Mouse (Mus musculus) embryonic facial prominence, embryonic 15.5 days (tissue): Measurements from ENCODE around the gene F2. TPM values are rescaled to one million over a fixed set of nuclear protein-coding genes. Genes with fewer than 3 reads are reported as not detected.

Experiments
- ATAC-seq: fragments of 200-750 bp; cut with Nextera tagmentation; 2 replicates; pipeline ENCODE4 v1.8.0; 2017; ENCODE audit warnings: low read depth, moderate TSS enrichment; ENCODE audit not compliant: insufficient number of reproducible peaks, low FRiP score, low TSS enrichment
- H3K27ac ChIP-seq: fragments of 300-500 bp; sonication (generic); replicated peaks from 2 replicates; pipeline ENCODE4 v1.5.1; 2015; ENCODE audit warnings: mild to moderate bottlenecking, inconsistent platforms
- H3K27me3 ChIP-seq: fragments of 300-500 bp; sonication (generic); 2 replicates; pipeline ENCODE4 v1.6.1; 2015; ENCODE audit warnings: inconsistent platforms
- H3K36me3 ChIP-seq: fragments of 300-500 bp; sonication (generic); 2 replicates; pipeline ENCODE4 v1.6.1; 2015; ENCODE audit warnings: mild to moderate bottlenecking, inconsistent platforms
- H3K4me1 ChIP-seq: fragments of 300-500 bp; sonication (generic); 2 replicates; pipeline ENCODE4 v1.6.1; 2015; ENCODE audit warnings: inconsistent platforms
- H3K4me2 ChIP-seq: fragments of 300-500 bp; sonication (generic); replicated peaks from 2 replicates; pipeline ENCODE4 v1.6.1; 2015; ENCODE audit warnings: mild to moderate bottlenecking, inconsistent platforms
- H3K4me3 ChIP-seq: fragments of 300-500 bp; sonication (generic); replicated peaks from 2 replicates; pipeline ENCODE4 v1.5.1; 2015; ENCODE audit warnings: mild to moderate bottlenecking, inconsistent platforms
- H3K9ac ChIP-seq: fragments of 300-500 bp; sonication (generic); 2 replicates; pipeline ENCODE4 v1.6.1; 2015; ENCODE audit warnings: inconsistent platforms
- H3K9me3 ChIP-seq: fragments of 300-500 bp; sonication (generic); replicated peaks from 2 replicates; pipeline ENCODE4 v1.6.1; 2016; ENCODE audit warnings: inconsistent platforms
- WGBS: fragments of 180-500 bp; shearing (Covaris S2); methylation state at CpG from one replicate; pipeline ENCODE4 v1.1.7; 2015; 5-methylcytosine and 5-hydroxymethylcytosine counted together
- polyA plus RNA-seq: library from polyadenylated mRNA; unstranded; fragments of >200 nt; fragmentation: Nextera tagmentation; extraction: Ambion mirVana; gene quantifications from 2 replicates; pipeline ENCODE4 v1.2.1, GENCODE M21; 2015

The F2 gene
- polyA plus RNA-seq, 1 experiment from 2014 or later: 1.0 TPM

DNA sequence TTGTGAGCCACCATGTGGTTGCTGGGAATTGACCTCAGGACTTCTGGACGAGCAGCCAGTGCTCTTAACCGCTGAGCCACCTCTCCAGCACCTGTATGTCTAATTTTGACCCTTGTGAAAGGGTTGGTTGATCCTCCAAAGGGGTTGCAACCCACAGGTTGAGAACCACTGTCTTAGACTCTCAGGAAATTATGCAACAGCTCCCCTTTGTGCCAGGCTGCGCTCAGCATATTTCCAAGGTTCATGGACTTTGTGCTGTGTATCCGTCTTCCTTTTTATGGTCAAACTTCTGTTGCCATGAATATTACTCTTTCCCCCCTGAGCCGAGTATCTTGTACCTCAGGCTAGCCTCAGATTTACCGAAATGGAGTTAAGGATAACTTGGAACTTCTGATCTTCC lies 24.8 kb upstream of the F2 start:
- ATAC-seq: no peak
- no peak overlapping the region for H3K9ac ChIP-seq
- no peaks in the 10 kb centered on the region for H3K9me3 ChIP-seq
- no peak overlapping the region for H3K4me2 ChIP-seq
- H3K36me3 ChIP-seq: peaks cover 87% of the 10 kb centered on the region
- no peaks in the 10 kb centered on the region for H3K4me1 ChIP-seq
- H3K27me3 ChIP-seq: no peaks in the 10 kb centered on the region
- H3K4me3 ChIP-seq: no peak overlapping the region
- 92% methylated on average over 6 of the region's 6 CpGs for WGBS
- no peak overlapping the region for H3K27ac ChIP-seq

DNA sequence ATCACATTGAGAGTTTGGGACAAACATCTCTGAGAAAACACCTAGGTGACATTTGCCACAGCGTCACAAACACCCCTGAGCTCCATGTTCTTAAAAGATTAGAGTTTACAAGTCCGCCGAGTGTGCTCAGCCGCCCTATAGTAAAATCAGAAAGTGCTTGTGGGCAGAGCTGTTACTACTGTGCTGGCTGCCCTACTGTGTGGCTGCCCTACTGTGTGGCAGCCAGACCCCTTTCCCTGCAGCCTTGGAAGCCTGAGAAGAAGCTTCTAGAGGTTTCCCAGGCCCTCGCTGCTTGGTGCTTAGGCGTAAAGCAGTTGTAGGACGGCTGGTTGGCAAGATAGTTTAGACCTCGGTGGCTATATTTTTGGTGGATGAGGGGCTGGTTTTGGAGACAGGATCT lies 23.4 kb upstream of the F2 start:
- no peaks in the 10 kb centered on the region for H3K9me3 ChIP-seq
- no peak overlapping the region for H3K9ac ChIP-seq
- H3K4me2 ChIP-seq: no peak overlapping the region
- H3K36me3 ChIP-seq: peaks cover 92% of the 10 kb centered on the region
- no peak overlapping the region for H3K27ac ChIP-seq
- H3K4me3 ChIP-seq: no peak overlapping the region
- no peaks in the 10 kb centered on the region for H3K4me1 ChIP-seq
- no peak for ATAC-seq
- H3K27me3 ChIP-seq: no peaks in the 10 kb centered on the region
- 92% methylated on average over 8 of the region's 8 CpGs for WGBS

DNA sequence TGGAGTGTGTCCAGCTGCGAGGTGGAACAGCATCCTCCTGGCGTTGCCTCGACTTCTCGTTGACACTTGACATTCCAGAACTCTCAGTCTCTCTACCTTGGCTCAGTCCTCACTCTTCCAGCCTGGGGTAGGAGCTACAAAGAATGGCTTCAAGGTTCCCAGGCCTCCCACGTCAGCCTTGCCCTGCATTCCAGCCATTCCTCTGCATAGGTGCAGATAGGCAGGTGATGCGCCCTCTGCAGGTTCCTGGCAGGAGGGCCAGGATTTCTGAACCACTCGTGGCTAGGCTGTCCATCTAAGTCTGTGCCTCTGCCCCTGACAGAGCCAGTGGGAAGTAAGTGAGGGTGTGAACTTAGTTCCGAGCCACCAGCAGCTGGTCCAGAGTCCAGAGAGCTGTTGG lies 20.6 kb upstream of the F2 start:
- H3K4me1 ChIP-seq: peaks cover 6% of the 10 kb centered on the region; the same call in 1 of the 2 replicates
- H3K9ac ChIP-seq: no peak overlapping the region
- no peak overlapping the region for H3K4me2 ChIP-seq
- H3K4me3 ChIP-seq: no peak overlapping the region
- H3K27ac ChIP-seq: no peak overlapping the region
- WGBS: 69% methylated on average over 8 of the region's 8 CpGs
- no peak for ATAC-seq
- H3K9me3 ChIP-seq: no peaks in the 10 kb centered on the region
- H3K36me3 ChIP-seq: peaks cover 75% of the 10 kb centered on the region
- H3K27me3 ChIP-seq: no peaks in the 10 kb centered on the region

GRCm38 (mm10) chr2:91655827-91656226 lies 19.6 kb upstream of the F2 start:
- Histone ChIP-seq H3K4me1 (peaks cover 14% of the 10 kb centered on the region), H3K9ac (no peak overlapping the region), H3K27me3 (no peaks in the 10 kb centered on the region), H3K9me3 (no peaks in the 10 kb centered on the region), H3K36me3 (peaks cover 66% of the 10 kb centered on the region), H3K4me3 (no peak overlapping the region), H3K27ac (no peak overlapping the region), H3K4me2 (no peak overlapping the region)
- 50% methylated on average over 6 of the region's 6 CpGs for WGBS
- no peak for ATAC-seq

- Histone ChIP-seq H3K9me3 (no peaks in the 10 kb centered on the region), H3K4me3 (no peak overlapping the region), H3K36me3 (peaks cover 65% of the 10 kb centered on the region), H3K27me3 (no peaks in the 10 kb centered on the region), H3K4me1 (peaks cover 17% of the 10 kb centered on the region), H3K27ac (no peak overlapping the region), H3K9ac (no peak overlapping the region), H3K4me2 (no peak overlapping the region)
- ATAC-seq: no peak
- 84% methylated on average over 5 of the region's 5 CpGs for WGBS
Measured at GRCm38 (mm10) chr2:91655388-91655787, 19.2 kb upstream of the F2 start.

DNA sequence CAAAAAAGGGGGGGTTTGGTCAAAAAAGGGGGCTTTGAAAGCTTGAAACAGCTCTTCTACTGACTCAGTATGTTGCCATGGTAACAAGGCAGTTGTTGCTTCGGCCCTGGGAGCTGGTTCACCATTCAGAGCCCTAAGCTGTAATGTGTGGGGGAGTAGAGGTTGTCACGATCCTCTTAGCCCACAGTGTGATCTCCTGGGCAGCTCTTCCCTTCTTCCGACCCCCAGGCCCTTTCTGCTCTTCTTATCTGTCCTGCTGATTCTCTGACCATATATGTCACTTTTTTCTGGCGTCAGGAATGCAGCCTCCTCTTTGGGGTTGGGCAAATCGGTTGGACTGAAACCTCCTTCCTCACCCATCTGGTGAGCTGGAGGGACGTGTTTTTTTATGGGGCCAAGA lies 16.6 kb upstream of the F2 start:
- WGBS: 67% methylated on average over 6 of the region's 6 CpGs

GRCm38 (mm10) chr2:91651458-91652258 lies 15.4 kb upstream of the F2 start:
- Histone ChIP-seq H3K4me3 (no peak overlapping the region), H3K9ac (no peak overlapping the region), H3K27ac (no peak overlapping the region), H3K36me3 (peaks cover 47% of the 10 kb centered on the region), H3K27me3 (no peaks in the 10 kb centered on the region), H3K9me3 (no peaks in the 10 kb centered on the region), H3K4me2 (no peak overlapping the region), H3K4me1 (peaks cover 28% of the 10 kb centered on the region)
- no peak for ATAC-seq
- 85% methylated on average over 14 of the region's 14 CpGs for WGBS

More for the DNA sequence above, 16.6 kb upstream of the F2 start:
- no peak for ATAC-seq
- H3K9me3 ChIP-seq: no peaks in the 10 kb centered on the region
- H3K4me3 ChIP-seq: no peak overlapping the region
- no peak overlapping the region for H3K27ac ChIP-seq
- no peaks in the 10 kb centered on the region for H3K27me3 ChIP-seq
- no peak overlapping the region for H3K4me2 ChIP-seq
- peaks cover 28% of the 10 kb centered on the region for H3K4me1 ChIP-seq
- H3K9ac ChIP-seq: no peak overlapping the region
- H3K36me3 ChIP-seq: peaks cover 47% of the 10 kb centered on the region

GRCm38 (mm10) chr2:91650360-91650995 lies 14.3 kb upstream of the F2 start:
- ATAC-seq: peak; percentile 35
- H3K27ac ChIP-seq: peak overlapping the region; percentile 96
- H3K27me3 ChIP-seq: no peaks in the 10 kb centered on the region
- H3K4me3 ChIP-seq: peak overlapping the region; percentile 74
- H3K9me3 ChIP-seq: no peaks in the 10 kb centered on the region
- 10% methylated on average over 16 of the region's 16 CpGs for WGBS
- peak overlapping the region; percentile 94 for H3K4me2 ChIP-seq
- H3K36me3 ChIP-seq: peaks cover 47% of the 10 kb centered on the region
- peaks cover 28% of the 10 kb centered on the region for H3K4me1 ChIP-seq
- peak overlapping the region; percentile 75 for H3K9ac ChIP-seq

DNA sequence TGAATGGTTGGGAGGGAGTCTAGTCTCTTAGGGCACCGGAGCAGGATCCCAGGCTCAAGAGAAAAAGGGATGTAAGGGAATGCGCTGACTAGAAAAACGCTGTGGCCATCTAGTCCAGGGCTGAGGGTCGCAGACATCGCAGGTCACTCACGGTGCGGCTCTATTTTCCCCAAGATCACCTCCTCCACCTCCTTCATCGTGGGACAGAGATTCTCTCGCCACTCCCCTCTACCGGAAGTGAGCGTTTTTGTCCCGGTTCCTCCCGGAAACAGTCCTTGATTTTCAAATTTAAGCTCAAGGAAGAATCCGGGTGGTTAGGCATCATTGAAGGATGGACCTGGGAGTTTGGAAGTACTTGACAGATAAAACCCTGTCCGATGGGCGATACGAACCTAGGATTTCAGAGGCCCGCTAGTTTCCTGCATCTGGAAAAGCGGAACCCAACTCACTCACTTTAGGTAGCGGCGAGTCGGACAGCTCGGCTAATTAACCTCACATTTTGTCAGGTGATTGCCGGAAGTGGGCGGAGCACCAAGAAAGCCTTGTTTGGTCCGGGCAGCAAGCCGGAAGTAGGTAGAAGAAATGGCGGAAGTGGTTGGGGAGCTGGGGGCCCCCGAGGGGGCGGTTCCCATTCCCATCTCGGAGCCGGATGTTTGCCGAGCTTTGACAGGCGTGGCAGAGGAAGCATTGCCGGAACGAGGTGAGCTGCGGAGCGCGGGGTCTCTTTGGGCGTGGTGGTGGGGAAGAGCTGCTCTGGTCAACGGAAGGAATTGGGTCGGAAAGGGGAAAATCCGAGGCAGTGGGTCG lies 13.5 kb upstream of the F2 start, which contains the start of the genes Zfp408 and Arhgap1:
TSS of gene Zfp408 (minus strand) at position 239 of the 807 bp plus-strand sequence.
TSS of gene Arhgap1 (plus strand) at position 308 of the 807 bp plus-strand sequence.
- Histone ChIP-seq H3K27ac (peak within 1 kb of the TSS; percentile 96), H3K4me1 (peaks cover 28% of the 10 kb centered on the region), H3K27me3 (no peaks in the 10 kb centered on the region), H3K4me2 (peak within 1 kb of the TSS; percentile 94), H3K4me3 (peak within 1 kb of the TSS; percentile 74), H3K9ac (peak within 1 kb of the TSS; percentile 89), H3K36me3 (peaks cover 47% of the 10 kb centered on the region), H3K9me3 (no peaks in the 10 kb centered on the region)
- peak; percentile 92 for ATAC-seq
- WGBS: under 1% methylated on average over 44 of the region's 44 CpGs

DNA sequence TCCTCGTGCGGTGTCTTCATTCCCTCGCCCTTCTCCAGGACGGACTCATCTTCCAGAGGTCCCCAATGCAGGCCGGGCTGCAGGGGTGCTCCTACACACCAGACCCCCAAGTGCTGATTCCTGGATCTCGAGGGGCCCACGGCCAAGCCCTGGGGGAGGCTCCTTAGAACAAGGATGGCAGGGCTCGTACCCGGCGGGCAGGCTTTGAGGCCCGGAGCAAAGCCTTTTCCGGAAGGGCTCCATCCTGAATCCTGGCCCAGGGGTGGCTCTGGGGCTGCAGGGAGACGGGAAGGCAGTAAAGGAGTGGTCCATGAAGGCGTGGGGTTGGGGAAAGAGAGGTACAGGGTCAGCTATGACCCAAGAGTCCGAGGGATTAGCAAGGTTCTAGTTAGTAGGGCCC lies 12.9 kb upstream of the F2 start:
- ATAC-seq: no peak
- WGBS: 4% methylated on average over 15 of the region's 15 CpGs
- Histone ChIP-seq H3K4me3 (peak overlapping the region; percentile 74), H3K4me1 (peaks cover 28% of the 10 kb centered on the region), H3K4me2 (peak overlapping the region; percentile 94), H3K27me3 (no peaks in the 10 kb centered on the region), H3K27ac (peak overlapping the region; percentile 96), H3K9ac (peak overlapping the region; percentile 89), H3K9me3 (no peaks in the 10 kb centered on the region), H3K36me3 (peaks cover 47% of the 10 kb centered on the region)

DNA sequence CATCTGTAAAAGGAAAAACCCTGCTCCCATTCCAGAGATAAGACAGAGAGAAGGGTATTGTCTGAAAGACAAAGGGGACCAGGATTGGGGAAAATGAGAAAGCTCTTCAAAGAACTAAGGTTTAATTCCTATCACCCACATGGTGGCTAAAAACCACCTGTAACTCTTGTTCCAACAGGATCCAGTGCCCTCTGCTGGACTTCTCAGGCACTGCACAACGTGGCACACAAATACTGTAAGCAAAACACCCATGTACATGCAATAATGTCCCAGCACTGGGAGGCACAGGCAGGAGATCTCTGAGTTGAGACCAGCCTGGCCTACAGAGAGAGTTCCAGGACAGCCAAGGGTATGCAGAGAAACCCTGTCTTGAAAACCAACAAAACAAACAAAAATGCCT lies 10.5 kb upstream of the F2 start:
- Histone ChIP-seq H3K9ac (no peak overlapping the region), H3K4me1 (peaks cover 21% of the 10 kb centered on the region), H3K27ac (no peak overlapping the region), H3K4me2 (no peak overlapping the region), H3K36me3 (peaks cover 61% of the 10 kb centered on the region), H3K9me3 (no peaks in the 10 kb centered on the region), H3K4me3 (no peak overlapping the region), H3K27me3 (no peaks in the 10 kb centered on the region)
- 39% methylated on average over 1 of the region's 1 CpGs for WGBS
- no peak for ATAC-seq
